Mouse (Mus musculus): ENCODE results near the gene Pde3b.

GRCm38 (mm10) chr7:114466358-114466757 lies 51.3 kb downstream of the Pde3b start:
- no peak for TF ChIP-seq POLR2A (IDR thresholded peaks at IDR 0.05; ENCODE audit: borderline replicate concordance, extremely low read depth, low read depth, low read length)
- TF ChIP-seq CTCF (IDR thresholded peaks at IDR 0.05; ENCODE audit: insufficient read depth, low read length) = no peak

Data from lung, adult 2 months (tissue).